Mouse (Mus musculus): Measurements from ENCODE around the gene Cnnm2.
A peak's percentile ranks its signal among the peaks of the same experiment; 100 is the strongest.
"Not testable (repeated sequence)": the region's sequence is repeated elsewhere in the genome, so short reads cannot be mapped to it uniquely, and the experiment has no call there.

Gene Cnnm2

DNA sequence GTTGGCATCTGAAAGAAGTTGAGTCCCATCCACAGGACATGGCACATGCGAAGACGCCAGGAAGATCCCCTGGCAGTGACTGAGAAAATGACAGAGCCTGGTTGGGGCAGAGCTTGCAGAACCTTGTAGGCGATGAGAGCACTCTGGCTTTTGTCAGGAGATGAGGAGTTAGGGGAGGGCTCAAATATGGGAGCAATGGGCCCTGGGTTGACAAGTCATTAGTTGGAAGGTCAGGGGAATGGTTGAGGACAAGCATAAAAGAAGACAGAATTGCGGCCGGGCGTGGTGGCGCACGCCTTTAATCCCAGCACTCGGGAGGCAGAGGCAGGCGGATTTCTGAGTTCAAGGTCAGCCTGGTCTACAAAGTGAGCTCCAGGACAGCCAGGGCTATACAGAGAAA is 1.5 kb upstream of the Cnnm2 start:
- not testable (repeated sequence) for DNase-seq (ENCODE audit: low spot score in 2 of 2)

DNA sequence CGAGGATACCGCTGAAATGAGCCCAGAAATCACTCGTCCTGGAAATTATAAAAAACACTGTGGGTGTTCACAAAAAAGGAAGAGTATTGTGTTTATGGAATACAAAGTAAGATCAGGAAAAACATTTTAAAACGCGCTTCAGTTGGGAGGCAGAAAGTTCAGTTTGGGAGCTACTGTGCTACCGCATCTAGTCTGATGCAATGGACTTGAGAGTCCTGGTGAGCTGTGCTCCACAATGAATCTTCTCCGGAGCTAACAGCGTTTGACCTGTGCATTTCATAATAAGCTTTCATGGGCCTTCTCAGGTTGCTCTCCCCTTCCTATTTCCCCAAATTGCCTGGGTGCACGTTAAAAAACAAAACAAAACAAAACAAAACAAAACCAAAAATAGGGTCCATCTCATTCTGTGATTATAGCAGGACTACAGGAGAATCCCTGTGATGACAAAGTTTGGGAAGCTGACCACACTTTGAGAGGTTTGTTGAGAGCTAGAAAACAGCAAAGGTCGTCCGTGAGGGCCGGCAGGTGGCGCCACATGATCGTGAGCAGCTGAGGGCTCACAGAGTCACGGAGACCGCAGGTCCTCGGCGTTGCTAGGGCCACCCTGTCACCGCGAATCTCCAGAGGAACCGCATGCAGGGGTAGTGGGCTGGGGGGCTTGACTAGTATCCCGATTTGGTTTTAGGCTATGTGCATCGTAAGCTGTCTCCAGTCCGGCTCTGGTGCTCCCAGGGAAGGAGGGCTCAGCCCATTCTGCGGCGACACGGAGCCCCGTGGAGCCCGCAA is 828 bp upstream of the Cnnm2 start:
- DNase-seq (ENCODE audit: low spot score in 2 of 2), result peak; percentile 73 to 83

DNA sequence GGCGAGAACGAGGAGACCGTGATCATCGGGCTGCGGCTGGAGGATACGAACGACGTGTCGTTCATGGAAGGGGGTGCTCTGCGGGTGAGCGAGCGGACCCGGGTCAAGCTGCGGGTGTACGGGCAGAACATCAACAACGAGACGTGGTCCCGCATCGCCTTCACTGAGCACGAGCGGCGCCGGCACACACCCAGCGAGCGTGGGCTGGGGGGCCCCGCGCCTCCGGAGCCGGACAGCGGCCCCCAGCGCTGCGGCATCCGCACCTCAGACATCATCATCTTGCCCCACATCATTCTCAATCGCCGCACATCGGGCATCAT is 535 bp downstream of the Cnnm2 start:
- no peak for DNase-seq (ENCODE audit: low spot score in 2 of 2)

DNA sequence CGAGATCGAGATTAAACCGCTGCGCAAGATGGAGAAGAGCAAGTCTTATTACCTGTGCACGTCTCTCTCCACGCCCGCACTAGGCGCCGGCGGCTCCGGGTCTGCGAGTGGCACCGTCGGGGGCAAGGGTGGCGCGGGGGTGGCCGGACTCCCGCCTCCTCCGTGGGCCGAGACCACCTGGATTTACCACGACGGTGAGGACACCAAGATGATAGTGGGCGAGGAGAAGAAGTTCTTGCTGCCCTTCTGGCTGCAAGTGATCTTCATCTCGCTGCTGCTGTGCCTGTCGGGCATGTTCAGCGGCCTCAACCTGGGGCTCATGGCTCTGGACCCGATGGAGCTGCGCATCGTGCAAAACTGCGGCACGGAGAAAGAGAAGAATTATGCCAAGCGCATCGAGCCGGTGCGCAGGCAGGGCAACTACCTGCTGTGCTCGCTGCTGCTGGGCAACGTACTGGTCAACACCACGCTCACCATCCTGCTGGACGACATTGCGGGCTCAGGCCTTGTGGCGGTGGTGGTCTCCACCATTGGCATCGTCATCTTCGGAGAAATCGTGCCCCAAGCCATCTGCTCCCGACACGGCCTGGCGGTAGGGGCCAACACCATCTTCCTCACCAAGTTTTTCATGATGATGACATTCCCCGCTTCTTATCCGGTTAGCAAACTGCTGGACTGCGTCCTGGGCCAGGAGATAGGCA is 1.0 kb downstream of the Cnnm2 start:
- DNase-seq (ENCODE audit: low spot score in 2 of 2), result no peak

DNA sequence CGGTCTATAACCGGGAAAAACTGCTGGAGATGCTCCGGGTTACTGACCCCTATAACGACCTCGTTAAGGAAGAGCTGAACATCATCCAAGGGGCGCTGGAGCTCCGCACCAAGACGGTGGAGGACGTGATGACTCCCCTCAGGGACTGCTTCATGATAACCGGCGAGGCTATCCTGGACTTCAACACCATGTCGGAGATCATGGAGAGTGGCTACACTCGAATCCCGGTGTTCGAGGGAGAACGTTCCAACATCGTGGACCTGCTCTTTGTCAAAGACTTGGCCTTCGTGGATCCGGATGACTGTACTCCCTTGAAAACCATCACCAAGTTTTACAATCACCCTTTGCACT is 1.6 kb downstream of the Cnnm2 start:
- DNase-seq (ENCODE audit: low spot score in 2 of 2), result no peak

DNA sequence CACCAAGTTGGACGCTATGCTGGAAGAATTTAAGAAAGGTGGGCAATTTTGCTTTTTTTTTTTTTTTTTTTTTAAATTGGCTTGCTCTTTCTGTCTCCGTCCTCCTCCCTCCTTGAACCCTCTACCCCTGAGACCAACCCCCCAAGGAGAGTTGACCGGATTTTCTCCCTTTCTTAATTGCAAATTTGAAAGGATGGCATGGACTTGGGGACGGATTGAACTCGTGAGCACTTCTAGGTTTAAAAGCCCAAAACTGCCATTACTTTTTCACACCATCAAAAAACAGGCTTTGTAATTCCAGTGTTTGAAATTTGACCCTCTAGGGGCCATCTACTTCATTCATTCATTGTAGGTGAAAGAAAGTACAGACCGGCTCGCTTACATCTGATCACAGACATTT is 2.0 kb downstream of the Cnnm2 start:
- DNase-seq (ENCODE audit: low spot score in 2 of 2), result no peak

DNA sequence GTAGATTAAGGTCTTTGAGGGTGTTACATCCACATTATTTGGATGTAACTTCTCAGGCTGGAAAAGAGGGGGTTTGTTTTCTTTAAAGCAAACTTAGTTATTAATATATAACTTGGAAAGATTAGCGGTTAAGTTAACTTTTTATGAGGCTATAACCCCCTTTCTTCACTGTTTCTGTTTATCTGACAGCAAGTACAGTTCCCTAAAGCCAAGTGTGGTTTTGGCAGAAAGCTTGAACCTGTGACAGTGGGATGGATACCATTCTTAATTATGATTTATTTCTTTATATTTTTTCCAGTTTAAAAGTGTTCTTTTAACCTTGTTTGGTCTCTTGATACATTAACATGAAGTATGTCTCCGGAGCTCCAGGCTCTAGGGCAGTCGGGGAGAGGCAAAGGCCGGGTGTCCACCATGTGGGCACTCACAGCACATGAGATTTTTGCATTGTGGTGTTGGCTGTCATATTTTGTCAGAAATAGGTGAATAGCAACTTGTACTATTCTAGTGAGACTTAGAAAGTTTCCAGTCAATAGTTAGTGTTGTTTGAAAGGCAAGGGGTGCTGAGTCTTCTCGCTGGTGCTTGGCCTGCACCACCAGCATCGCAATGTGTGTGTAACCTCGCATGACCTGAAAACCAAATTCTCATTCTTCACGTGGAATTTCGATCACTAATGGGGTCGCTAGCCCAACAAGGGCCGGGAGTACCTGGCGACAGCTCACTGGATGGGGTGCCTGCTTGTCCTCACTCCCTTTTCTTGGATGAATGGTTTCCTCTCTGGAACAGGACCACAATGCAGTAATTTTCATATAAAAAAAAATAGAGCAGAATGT is 2.8 kb downstream of the Cnnm2 start:
- no peak for DNase-seq (ENCODE audit: low spot score in 2 of 2)

DNA sequence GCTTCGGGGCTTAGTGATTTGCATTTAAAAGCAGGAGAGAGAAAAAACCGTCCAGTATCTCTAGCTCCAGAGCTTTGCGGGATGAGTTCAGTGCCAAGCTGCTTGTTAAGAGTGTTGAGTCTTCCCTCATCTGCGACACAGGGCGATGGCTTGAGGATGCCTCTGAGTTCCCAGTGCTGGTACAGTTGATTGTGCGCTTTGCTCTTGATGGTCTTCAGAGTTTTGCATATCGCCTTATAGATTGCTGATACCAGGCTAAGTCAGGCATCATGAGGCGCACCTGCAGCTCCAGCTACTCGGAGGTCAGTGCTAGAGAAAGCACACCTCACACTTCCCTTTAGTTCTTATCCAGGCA is 3.3 kb downstream of the Cnnm2 start:
- no peak for DNase-seq (ENCODE audit: low spot score in 2 of 2)

DNA sequence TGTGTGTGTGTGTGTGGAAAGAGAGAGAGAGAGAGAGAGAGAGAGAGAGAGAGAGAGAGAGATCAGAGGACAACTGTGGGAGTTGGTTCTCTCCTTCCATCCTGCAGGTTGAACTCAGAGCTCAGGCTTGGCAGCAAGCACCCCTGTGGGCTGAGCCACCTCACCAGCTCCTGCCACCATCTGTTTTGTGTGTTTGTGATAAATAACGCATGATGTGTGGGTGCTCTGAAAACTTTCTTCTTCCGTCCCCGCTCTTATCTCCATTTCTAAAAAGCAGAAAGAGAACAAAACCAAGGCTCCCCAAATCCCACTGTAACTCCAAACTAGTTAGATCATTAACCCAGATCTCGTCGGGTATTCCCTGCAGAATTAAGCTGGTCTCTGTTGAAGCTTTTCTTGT is 4.7 kb downstream of the Cnnm2 start:
- DNase-seq (ENCODE audit: low spot score in 2 of 2), result no peak

DNA sequence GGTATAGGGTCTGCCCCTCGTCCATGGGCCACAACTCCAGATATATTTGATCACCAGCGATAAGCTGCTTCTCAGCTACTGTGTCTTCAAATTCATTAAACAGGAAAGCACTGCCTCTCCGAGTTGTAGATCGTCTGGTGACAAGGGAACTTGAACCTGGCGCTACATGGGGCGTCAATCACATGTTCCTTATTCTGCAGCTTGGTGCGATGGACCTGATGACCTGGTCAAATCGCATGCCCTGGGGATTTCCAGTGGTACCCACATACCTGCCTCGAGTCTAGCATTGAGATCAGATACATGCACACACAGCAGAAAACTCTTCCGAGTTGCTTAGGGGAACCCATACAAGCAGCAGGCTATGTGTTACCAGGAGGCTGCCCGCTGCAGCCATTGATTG is 8.4 kb downstream of the Cnnm2 start:
- no peak for DNase-seq (ENCODE audit: low spot score in 2 of 2)

DNA sequence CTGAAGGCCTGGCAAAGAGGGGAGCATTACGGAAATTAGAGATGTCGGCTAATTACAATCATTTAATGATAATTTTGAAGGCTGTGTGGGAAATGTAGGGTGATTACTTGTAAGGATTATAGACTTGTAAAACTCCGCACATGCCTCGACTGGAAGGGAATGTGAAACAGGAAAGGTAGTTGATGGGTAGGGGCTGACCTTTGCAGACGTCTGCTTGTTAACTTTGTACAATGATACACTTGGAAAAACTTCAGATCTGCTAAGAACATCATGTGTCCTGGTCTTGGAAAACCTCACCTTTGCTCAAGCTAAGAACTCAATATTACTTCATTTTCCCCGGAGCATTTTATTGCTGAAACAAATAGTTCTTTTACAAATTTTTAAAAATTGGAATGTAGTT is 10.4 kb downstream of the Cnnm2 start:
- no peak for DNase-seq (ENCODE audit: low spot score in 2 of 2)

DNA sequence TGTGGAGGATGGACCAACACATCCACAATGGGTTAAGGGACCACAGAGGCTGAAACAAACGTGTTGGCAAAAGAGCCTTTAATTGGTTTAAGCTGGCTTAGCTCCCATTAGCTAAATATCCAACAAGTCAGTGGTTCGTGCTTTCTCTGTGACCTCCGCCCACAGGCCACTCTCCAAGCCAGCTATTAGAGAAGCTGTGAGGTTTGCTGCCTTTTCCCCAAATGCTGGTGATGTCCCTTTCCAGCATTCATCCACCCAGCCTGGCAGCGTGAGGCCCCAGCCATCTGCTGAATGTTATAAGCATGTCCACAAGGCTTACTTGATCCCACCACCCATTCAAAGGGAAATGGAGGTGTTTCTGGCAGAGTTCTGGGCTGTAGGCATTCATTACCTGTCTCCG is 15.0 kb downstream of the Cnnm2 start:
- DNase-seq (ENCODE audit: low spot score in 2 of 2), result no peak

DNA sequence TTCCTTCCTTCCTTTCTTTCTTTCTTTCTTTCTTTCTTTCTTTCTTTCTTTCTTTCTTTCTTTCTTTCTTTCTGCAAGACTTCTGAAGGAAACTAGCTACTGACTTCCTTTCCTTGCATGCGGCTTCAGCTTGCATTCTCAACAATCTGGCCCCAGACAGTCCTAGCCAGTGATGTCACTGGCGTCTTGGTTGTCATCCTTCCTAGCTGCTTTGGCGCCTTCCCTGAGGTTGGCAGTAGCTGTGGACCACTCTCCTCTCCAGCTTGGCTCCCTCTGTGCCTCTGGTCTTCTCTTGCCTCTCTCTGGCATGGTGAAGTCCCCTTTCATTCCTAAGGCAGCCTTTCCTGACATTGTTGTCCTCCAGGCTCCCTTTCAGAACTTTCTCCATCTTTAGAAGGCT is 15.5 kb downstream of the Cnnm2 start:
- DNase-seq (ENCODE audit: low spot score in 2 of 2), result no peak

DNA sequence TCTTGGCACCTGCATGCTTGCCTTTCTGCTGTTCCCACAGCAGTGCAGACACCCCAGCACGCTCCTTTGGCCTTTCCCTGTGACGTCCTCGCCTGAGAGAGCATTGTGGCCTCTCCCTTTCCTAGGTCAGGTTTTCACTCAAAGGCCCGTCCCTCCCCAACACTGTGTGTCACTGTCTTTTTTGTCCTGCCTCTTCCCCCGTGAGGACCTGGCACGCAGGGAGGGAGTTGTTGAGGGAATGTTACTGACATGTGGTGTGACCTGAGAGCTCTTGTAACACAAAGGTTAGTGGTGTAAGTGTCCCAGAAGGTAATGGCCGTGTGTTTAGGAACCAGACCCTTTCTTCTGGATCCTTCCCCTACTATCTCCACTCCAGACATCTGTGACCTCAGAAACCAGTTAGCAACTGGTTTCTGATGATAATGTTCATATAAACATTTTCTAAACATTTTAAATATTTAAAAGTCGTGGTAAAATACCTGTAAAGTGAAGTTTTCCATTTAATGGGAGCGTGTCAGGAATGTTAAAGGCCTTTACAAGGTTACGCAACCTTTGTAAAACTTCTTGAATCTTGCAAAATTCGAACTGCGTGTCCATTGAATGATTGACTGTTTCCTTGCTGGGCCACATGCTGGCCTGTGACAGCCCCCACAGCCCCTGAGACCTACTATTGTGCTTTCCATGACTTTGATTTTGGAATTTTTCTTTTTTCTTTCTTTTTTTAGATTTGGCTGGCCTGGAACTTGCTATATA is 16.7 kb downstream of the Cnnm2 start:
- DNase-seq (ENCODE audit: low spot score in 2 of 2), result no peak

DNA sequence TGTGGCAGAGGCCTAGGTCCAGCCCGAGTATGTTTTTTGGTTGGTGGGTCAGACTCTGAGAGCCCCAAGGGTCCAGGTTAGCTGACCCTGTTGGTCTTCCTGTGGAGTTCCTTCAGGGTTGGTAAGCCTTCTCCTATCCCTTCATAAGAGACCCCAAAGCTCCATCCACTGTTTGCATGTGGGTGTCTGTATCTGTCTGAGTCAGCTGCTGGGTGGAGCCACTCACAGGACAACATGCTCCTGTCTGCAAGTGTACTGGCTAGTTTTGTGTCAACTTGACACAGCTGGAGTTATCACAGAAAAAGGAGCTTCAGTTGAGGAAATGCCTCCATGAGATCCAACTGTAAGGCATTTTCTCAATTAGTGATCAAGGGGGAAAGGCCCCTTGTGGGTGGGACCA is 17.7 kb downstream of the Cnnm2 start:
- not testable (repeated sequence) for DNase-seq (ENCODE audit: low spot score in 2 of 2)

DNA sequence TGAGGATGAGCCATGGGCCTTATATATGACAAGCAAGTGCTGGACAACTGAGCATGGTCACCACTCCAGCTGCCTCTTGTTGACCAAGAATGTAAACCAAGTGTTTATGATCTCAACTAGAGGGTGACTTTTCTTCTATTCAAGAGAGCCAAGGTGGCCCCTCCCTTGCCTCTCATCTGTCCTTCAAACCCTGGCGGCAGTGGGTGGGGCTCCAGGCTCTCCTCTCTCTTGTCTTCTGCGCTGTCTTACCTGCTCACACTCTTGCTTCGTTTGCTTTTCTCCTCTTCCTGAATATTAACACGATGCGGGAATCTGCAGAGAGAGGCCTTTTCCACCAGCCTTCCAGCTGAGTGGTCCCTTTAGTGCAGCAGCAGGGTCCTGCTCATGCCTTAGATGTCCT is 22.6 kb downstream of the Cnnm2 start:
- DNase-seq (ENCODE audit: low spot score in 2 of 2), result no peak

DNA sequence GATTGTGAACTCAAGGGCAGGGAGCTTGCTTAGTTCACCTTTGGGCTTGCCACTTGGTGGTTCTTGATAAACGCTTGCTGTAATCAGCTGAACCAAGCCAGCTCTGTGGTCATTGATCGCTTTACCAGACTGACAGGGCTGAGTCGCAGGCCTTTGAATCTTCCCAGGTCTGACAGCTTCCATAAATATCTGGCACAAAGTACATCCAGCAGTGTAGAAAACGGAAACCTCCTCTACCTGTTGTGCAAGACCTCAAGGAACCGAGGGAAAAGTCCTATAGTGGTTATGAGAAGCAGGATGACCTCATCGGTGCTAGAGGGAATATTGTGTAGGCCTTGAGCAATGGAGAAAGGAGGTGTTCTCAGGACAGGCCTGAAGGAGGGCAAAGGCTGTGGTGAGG is 23.1 kb downstream of the Cnnm2 start:
- no peak for DNase-seq (ENCODE audit: low spot score in 2 of 2)

DNA sequence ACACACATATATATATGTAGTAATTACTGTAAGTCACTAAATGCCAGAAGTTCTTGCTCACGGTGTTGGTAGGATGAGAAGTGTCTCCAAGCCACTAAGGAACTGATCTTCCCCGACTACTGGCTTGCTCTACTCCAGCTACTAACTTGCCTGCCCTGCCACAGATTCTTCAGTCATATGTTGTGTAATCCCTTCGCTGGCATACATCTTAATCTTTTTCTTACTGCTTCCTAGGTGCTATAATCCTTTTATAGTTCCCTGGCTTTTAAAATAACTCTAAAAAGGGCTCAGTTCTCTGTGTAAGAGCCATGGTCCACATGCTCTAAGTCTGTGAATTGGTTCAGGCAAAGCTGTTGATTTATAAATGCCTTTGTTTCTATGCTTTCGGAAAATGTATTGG is 24.2 kb downstream of the Cnnm2 start:
- DNase-seq (ENCODE audit: low spot score in 2 of 2), result no peak

DNA sequence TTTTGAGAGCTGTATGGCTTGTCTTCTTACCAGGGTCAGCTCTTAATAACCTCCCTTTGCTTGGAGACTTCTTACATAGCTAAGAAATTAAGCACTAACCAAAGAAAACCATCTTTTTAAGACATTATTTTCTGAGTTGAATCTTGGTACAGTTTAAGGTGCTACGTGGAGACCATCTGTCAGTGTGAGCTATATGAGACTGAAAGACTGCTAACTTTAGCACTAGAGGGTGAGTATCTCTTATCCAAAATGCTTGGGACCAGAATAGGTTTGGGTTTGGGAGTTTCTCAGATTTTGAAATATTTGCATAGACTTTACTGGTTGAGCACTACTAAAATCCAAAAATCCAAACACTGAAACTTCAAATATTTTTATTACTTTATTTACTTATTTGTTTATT is 28.4 kb downstream of the Cnnm2 start:
- no peak for DNase-seq (ENCODE audit: low spot score in 2 of 2)

DNA sequence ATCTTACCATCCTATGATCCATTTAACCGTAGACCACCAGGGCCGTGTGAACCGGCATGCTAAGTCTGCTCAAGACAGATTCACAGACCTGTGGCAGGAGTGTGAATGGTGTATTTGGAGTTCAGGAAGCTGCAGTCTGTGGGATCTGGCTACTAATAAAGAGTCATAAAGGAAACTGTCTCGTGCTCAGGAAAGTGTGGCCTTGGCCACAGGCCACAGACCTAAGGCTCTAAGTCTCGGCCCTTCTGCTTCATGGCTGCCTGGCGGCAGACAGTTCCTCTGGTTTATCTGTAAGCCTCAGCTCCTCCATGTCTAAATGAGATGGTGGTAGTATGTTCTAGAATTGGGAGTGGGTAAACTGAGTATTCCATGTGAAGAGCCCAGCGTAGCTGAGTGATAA is 30.0 kb downstream of the Cnnm2 start:
- DNase-seq (ENCODE audit: low spot score in 2 of 2), result no peak

DNA sequence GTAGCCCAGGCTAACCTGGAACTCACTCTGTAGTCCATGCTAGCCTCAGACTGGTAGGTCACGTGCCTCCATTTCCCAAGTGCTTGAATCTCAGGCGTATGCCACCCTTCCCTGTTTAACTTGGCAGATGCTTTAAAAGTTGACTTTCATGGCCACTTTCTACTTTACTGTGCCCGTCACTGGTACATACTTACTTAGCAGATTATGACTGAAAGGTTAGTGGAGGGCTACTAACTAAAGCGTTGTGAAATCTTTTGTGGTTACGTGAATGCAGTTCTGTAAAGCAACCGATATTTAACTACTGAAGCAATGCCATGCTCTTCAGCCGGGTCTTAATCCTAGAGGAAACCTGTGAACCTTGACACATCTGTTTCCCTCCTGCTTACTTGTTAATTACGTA is 30.5 kb downstream of the Cnnm2 start:
- DNase-seq (ENCODE audit: low spot score in 2 of 2), result no peak

DNA sequence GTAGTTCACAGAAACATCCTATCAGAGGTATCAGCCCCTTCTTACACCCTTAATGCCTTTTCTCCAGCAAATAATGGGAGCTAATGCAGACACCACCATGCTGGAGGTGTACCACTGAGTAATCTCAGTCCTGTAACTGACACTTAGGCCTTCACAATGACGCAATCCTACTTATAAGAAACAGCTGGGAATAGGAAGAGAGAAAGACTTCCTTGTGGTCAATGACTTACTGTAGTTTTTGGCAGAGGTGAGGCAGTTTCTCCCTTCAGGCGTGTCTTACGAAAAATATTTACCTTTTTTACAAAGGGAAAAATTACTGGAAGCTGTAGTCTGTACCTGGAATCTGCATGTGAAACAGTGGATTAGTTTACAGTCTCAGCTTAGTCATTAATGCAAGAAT is 31.1 kb downstream of the Cnnm2 start:
- DNase-seq (ENCODE audit: low spot score in 2 of 2), result no peak

All from urinary bladder, postnatal 4 days (tissue).